12 mouse cellular contexts compared by ENCODE assay signal in the genomic region with DNA sequence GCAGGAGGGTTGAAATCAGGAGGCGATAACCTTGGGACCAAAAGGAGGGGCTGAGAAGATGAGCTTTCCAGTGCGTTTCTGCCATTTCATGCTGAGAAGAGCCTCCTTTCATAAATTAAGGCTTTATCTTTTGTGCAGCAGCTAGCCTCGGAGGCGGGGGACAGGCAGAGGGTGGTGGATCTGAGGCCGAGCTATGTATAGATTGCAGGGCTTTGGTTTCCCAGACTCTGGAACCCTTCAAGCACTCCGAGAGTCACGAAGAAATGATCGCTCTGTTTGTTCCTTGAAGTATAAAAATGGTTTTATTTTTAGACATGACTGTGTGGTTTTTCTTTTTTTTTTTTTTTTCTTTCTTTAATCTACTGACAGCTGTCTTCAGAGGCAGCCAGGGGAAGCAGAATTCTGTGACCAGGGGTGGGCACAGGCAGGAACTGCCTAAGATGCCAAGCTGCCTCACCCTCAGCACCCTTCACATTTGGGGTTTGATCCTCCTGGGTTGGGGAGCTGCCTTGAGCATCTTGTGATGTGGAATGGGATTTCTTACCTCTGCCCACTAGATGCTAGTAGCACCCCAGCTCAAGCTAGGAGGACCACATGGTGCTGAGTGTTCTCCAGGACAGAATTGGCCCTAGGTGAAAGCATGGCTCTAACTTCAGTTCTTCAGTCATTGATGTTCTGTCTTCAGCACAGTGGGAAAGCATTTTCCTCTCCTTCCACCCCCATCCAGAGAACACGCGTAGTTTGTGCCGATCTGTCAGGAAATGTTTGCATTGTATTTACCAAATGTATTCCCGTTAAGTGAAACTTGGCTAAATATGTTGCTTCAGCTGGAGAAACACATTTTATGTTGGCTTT.
A peak's percentile ranks its signal among the peaks of the same experiment; 100 is the strongest.
DNase-seq lines count a peak whose midpoint lies in the region; ATAC-seq and TF ChIP-seq lines count a peak whose summit lies in the region.
"Had no signal": no experiment of that assay in that cellular context is flagged by ENCODE, and none has a peak within 500 bp of the region (broad histone marks: within the 10 kb centered on the region; RNA-seq: fewer than 3 reads in every experiment).

No protein-coding gene starts in this region.

- 51% methylated on average over 12 of the region's 12 CpGs for WGBS in heart, embryonic 11.5 days (ENCODE audit: insufficient replicate concordance)
- 60% methylated on average over 12 of the region's 12 CpGs for WGBS in stomach, embryonic 16.5 days
- WGBS in stomach, postnatal 0 days: 61% methylated on average over 12 of the region's 12 CpGs
- 71% methylated on average over 12 of the region's 12 CpGs for WGBS in midbrain, embryonic 14.5 days
- WGBS in kidney, adult 2 months: 75% methylated on average over 12 of the region's 12 CpGs

- TF ChIP-seq POLR2A in kidney, adult 2 months (IDR thresholded peaks at IDR 0.05; ENCODE audit: low read depth, low read length): no peak

- no peak overlapping the region for H3K4me3 ChIP-seq in heart, embryonic 11.5 days (ENCODE audit: low read depth, low read length)
- no peak overlapping the region for H3K4me3 ChIP-seq in stomach, embryonic 16.5 days (replicated peaks; ENCODE audit: low read length)
- H3K4me3 ChIP-seq in stomach, postnatal 0 days (ENCODE audit: low read depth, low read length): no peak overlapping the region
- no peak overlapping the region for H3K4me3 ChIP-seq in midbrain, embryonic 14.5 days (replicated peaks; ENCODE audit: low read depth, low read length)
- H3K4me3 ChIP-seq in kidney, adult 2 months (ENCODE audit: insufficient read depth, low read depth, low read length): no peak overlapping the region
- H3K4me3 ChIP-seq: limb, embryonic 12.5 days had no signal

- no peak for TF ChIP-seq CTCF in stomach, postnatal 0 days (IDR thresholded peaks at IDR 0.05; ENCODE audit: low read depth)
- TF ChIP-seq CTCF in kidney, adult 2 months (conservative IDR thresholded peaks at IDR 0.05; ENCODE audit: insufficient read depth, insufficient read length, low read depth, low read length): no peak

- H3K36me3 ChIP-seq in heart, embryonic 11.5 days (ENCODE audit: control insufficient read depth, insufficient read depth, low read length): no peaks in the 10 kb centered on the region
- no peaks in the 10 kb centered on the region for H3K36me3 ChIP-seq in stomach, embryonic 16.5 days (ENCODE audit: control insufficient read depth, insufficient read depth, low read length)
- no peaks in the 10 kb centered on the region for H3K36me3 ChIP-seq in stomach, postnatal 0 days (ENCODE audit: control insufficient read depth, insufficient read depth, low read length)
- H3K36me3 ChIP-seq in midbrain, embryonic 14.5 days (ENCODE audit: control insufficient read depth, insufficient read depth, low read length): no peaks in the 10 kb centered on the region
- no peaks in the 10 kb centered on the region for H3K36me3 ChIP-seq in kidney, adult 2 months (ENCODE audit: control insufficient read depth, insufficient read depth, low read length)
- H3K36me3 ChIP-seq: limb, embryonic 12.5 days had no signal

- no peaks in the 10 kb centered on the region for H3K9me3 ChIP-seq in heart, embryonic 11.5 days (replicated peaks; ENCODE audit: control insufficient read depth, low read length)
- H3K9me3 ChIP-seq in stomach, embryonic 16.5 days (replicated peaks; ENCODE audit: control insufficient read depth, low read length): no peaks in the 10 kb centered on the region
- H3K9me3 ChIP-seq in stomach, postnatal 0 days (ENCODE audit: control insufficient read depth, low read length): no peaks in the 10 kb centered on the region
- no peaks in the 10 kb centered on the region for H3K9me3 ChIP-seq in midbrain, embryonic 14.5 days (ENCODE audit: control insufficient read depth, low read length)
- H3K9me3 ChIP-seq: limb, embryonic 12.5 days had no signal

- no peak for ATAC-seq in heart, embryonic 11.5 days (replicated peaks; ENCODE audit: insufficient number of reproducible peaks, low FRiP score, low TSS enrichment)
- no peak for ATAC-seq in stomach, embryonic 16.5 days (ENCODE audit: insufficient read depth, low FRiP score)
- ATAC-seq in stomach, postnatal 0 days (ENCODE audit: low FRiP score, low TSS enrichment): no peak
- no peak for ATAC-seq in midbrain, embryonic 14.5 days (ENCODE audit: low FRiP score, low TSS enrichment)
- ATAC-seq: intestine, embryonic 16.5 days had no signal

- H3K4me1 ChIP-seq in heart, embryonic 11.5 days (ENCODE audit: control insufficient read depth, insufficient read depth, low read length): no peaks in the 10 kb centered on the region
- H3K4me1 ChIP-seq in stomach, embryonic 16.5 days (ENCODE audit: control insufficient read depth, insufficient read depth, low read length): no peaks in the 10 kb centered on the region
- no peaks in the 10 kb centered on the region for H3K4me1 ChIP-seq in stomach, postnatal 0 days (replicated peaks; ENCODE audit: control insufficient read depth, insufficient read depth)
- H3K4me1 ChIP-seq in midbrain, embryonic 14.5 days (ENCODE audit: control insufficient read depth, insufficient read depth, low read length): peaks cover 5% of the 10 kb centered on the region
- no peaks in the 10 kb centered on the region for H3K4me1 ChIP-seq in kidney, adult 2 months (ENCODE audit: control insufficient read depth, insufficient read depth, low read length)
- H3K4me1 ChIP-seq: limb, embryonic 12.5 days had no signal

- no peak overlapping the region for H3K9ac ChIP-seq in heart, embryonic 11.5 days (ENCODE audit: low read depth, low read length)
- no peak overlapping the region for H3K9ac ChIP-seq in stomach, embryonic 16.5 days (ENCODE audit: low read length)
- H3K9ac ChIP-seq in stomach, postnatal 0 days (ENCODE audit: low read length): no peak overlapping the region
- no peak overlapping the region for H3K9ac ChIP-seq in midbrain, embryonic 14.5 days (replicated peaks; ENCODE audit: low read length)
- H3K9ac ChIP-seq: limb, embryonic 12.5 days had no signal

- no peak overlapping the region for H3K4me2 ChIP-seq in heart, embryonic 11.5 days
- H3K4me2 ChIP-seq in stomach, embryonic 16.5 days (ENCODE audit: low read depth, low read length): no peak overlapping the region
- H3K4me2 ChIP-seq in stomach, postnatal 0 days (replicated peaks; ENCODE audit: low read depth): no peak overlapping the region
- no peak overlapping the region for H3K4me2 ChIP-seq in midbrain, embryonic 14.5 days (ENCODE audit: low read length)
- H3K4me2 ChIP-seq: limb, embryonic 12.5 days had no signal

- H3K27me3 ChIP-seq in heart, embryonic 11.5 days (ENCODE audit: control insufficient read depth, insufficient read depth, low read length): no peaks in the 10 kb centered on the region
- no peaks in the 10 kb centered on the region for H3K27me3 ChIP-seq in stomach, embryonic 16.5 days (ENCODE audit: control insufficient read depth, insufficient read depth, low read length)
- H3K27me3 ChIP-seq in stomach, postnatal 0 days (ENCODE audit: control insufficient read depth, insufficient read depth, low read length): no peaks in the 10 kb centered on the region
- no peaks in the 10 kb centered on the region for H3K27me3 ChIP-seq in midbrain, embryonic 14.5 days (ENCODE audit: control insufficient read depth, insufficient read depth, low read length)
- H3K27me3 ChIP-seq in kidney, adult 2 months (replicated peaks; ENCODE audit: control insufficient read depth, insufficient read depth, low read length): no peaks in the 10 kb centered on the region
- H3K27me3 ChIP-seq: limb, embryonic 12.5 days had no signal

- no peak for TF ChIP-seq EP300 in stomach, postnatal 0 days (optimal IDR thresholded peaks at IDR 0.05)

- DNase-seq in heart, adult 11 months: peak; percentile 43
- no peak for DNase-seq in stomach, postnatal 0 days (ENCODE audit: low spot score)
- peak; percentile 19 for DNase-seq in midbrain, embryonic 14.5 days
- DNase-seq in thymus, postnatal 4 days: peak; percentile 38
- no peak for DNase-seq in kidney, adult 2 months
- no peak for DNase-seq in adrenal gland, adult (ENCODE audit: inconsistent age in 2 of 2, low spot score in 1 of 2)
- DNase-seq: gastrocnemius, postnatal 36 days; lung, postnatal 10 days had no signal

- no peak overlapping the region for H3K27ac ChIP-seq in heart, embryonic 11.5 days (ENCODE audit: low read depth, low read length)
- peak overlapping the region; percentile 7; the same call in 1 of the 2 replicates for H3K27ac ChIP-seq in stomach, embryonic 16.5 days (ENCODE audit: low read length)
- H3K27ac ChIP-seq in stomach, postnatal 0 days (replicated peaks): no peak overlapping the region
- peak overlapping the region; percentile 61 for H3K27ac ChIP-seq in midbrain, embryonic 14.5 days (replicated peaks; ENCODE audit: low read depth, low read length)
- no peak overlapping the region for H3K27ac ChIP-seq in kidney, adult 2 months (ENCODE audit: insufficient read depth, low read depth, low read length)
- H3K27ac ChIP-seq: limb, embryonic 12.5 days had no signal

Comparison
In these comparisons a context has a peak if more than half of its experiments do, and no peak if none do; other contexts are left out.
1. H3K27ac ChIP-seq: peak in stomach, embryonic 16.5 days (single experiment) and midbrain, embryonic 14.5 days (single experiment); none in heart, embryonic 11.5 days (single experiment), stomach, postnatal 0 days (single experiment) and kidney, adult 2 months (single experiment).
2. DNase-seq: peak in heart, adult 11 months (single experiment), midbrain, embryonic 14.5 days (single experiment) and thymus, postnatal 4 days (single experiment); none in stomach, postnatal 0 days (single experiment), kidney, adult 2 months (single experiment) and adrenal gland, adult (0 of 2).